Mouse (Mus musculus): ENCODE measurements around the gene Cep290. TPM values are rescaled to one million over a fixed set of nuclear protein-coding genes. Genes with fewer than 3 reads are reported as not detected.
"Not testable (repeated sequence)": the region's sequence is repeated elsewhere in the genome, so short reads cannot be mapped to it uniquely, and the experiment has no call there.

Gene Cep290
- polyA plus RNA-seq, 1 experiment, result 71.3 TPM

DNA sequence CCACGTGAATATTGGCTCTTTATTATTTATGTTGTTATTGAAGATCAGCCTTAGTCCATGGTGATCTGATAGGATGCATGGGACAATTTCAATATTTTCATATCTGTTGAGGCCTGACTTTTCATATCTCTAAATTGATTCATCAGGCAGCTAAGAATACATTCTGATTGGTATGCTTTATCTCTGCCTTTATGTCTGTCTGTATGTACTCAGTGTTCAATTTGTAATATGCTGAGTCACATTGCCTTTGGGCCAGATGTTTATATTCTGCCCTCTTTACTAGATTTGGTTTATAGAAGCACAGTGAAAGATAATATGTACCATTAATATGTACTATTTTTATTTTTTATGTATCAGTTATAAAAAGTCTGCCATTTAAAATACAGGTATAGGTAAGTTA is 20.8 kb downstream of the Cep290 start:
- Histone ChIP-seq H3K4me1 (ENCODE audit: control insufficient read depth, insufficient read depth, low read length) (no peaks in the 10 kb centered on the region), H3K4me3 (replicated peaks; ENCODE audit: control insufficient read depth, low read depth, low read length) (no peak overlapping the region), H3K27ac (ENCODE audit: control insufficient read depth, insufficient read depth, low read depth, low read length, poor library complexity) (no peak overlapping the region)
- 70% methylated on average over 1 of the region's 1 CpGs for WGBS
- TF ChIP-seq POLR2A (IDR thresholded peaks at IDR 0.05; ENCODE audit: borderline replicate concordance, control insufficient read depth, low read depth, low read length) (no peak), CTCF (IDR thresholded peaks at IDR 0.05; ENCODE audit: control insufficient read depth, insufficient read depth, low read length) (no peak)

GRCm38 (mm10) chr10:100521617-100522016 is 34.3 kb downstream of the Cep290 start:
- no peak overlapping the region for H3K4me3 ChIP-seq (replicated peaks; ENCODE audit: control insufficient read depth, low read depth, low read length)
- H3K4me1 ChIP-seq (ENCODE audit: control insufficient read depth, insufficient read depth, low read length), result no peaks in the 10 kb centered on the region
- 25% methylated on average over 4 of the region's 4 CpGs for WGBS
- TF ChIP-seq CTCF (IDR thresholded peaks at IDR 0.05; ENCODE audit: control insufficient read depth, insufficient read depth, low read length) (no peak), POLR2A (IDR thresholded peaks at IDR 0.05; ENCODE audit: borderline replicate concordance, control insufficient read depth, low read depth, low read length) (no peak)
- no peak overlapping the region for H3K27ac ChIP-seq (ENCODE audit: control insufficient read depth, insufficient read depth, low read depth, low read length, poor library complexity)

DNA sequence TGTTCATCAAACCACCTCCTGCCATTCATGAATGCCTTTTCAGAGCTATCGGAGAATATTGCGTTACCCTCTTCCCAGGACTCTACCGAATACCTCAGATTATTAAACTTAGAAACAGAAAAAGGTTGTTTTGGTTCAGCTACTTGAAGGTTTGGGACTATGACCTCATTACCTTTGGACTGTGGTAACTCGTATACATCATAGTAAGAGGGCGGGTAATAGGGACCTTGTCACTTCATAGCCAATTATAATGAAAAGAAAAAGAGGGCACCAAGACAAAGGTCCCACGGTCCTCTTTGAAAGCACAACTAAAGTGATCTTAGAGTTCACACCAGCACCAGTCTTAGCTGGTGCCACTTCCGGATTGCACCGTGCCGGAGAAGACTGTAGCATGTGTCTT is 35.0 kb downstream of the Cep290 start:
- no peak overlapping the region for H3K4me3 ChIP-seq (replicated peaks; ENCODE audit: control insufficient read depth, low read depth, low read length)
- TF ChIP-seq POLR2A (IDR thresholded peaks at IDR 0.05; ENCODE audit: borderline replicate concordance, control insufficient read depth, low read depth, low read length) (no peak), CTCF (IDR thresholded peaks at IDR 0.05; ENCODE audit: control insufficient read depth, insufficient read depth, low read length) (no peak)
- WGBS, result 92% methylated on average over 9 of the region's 9 CpGs
- no peaks in the 10 kb centered on the region for H3K4me1 ChIP-seq (ENCODE audit: control insufficient read depth, insufficient read depth, low read length)
- H3K27ac ChIP-seq (ENCODE audit: control insufficient read depth, insufficient read depth, low read depth, low read length, poor library complexity), result no peak overlapping the region

DNA sequence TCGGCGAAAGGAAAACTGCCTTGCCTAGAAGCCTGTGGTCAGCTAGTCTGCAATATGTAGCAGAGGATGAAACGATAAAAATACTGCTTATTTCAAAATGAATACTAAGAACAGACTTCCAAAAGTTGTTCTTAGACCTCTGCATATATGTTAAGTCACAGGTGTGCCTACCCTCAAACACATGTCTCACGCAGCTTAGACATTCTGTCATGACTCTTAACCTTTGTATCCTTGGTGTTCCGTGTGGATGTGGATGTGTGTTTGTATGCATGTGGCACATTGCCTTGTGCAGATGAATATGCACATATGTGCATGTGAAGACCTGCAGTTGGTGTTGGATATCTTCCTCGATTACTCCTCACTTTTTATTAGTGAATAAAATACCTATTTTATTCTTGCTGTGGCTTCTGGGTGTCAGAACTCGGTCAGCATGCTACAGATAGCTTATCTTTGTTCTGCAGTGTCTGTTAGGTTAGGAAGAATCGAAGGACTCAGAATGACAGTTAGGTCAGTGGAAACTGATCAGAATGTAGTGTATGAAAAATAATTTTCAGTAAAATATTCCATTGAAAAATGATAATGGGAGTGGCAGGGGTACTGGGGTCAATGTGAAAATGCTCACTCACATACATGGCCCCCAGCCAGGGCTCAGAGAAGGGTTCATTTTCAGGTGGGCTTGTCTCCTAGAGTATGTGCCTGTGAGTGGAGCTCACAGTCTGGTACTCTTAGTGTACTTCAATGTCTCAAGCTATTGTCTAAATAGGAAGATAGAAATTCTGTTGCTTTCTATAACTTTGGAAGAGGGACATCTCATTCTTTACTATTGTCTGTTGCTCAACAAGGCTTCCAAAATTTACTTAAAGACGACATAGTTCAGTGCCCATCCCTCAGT is 37.4 kb downstream of the Cep290 start:
- no peaks in the 10 kb centered on the region for H3K4me1 ChIP-seq (ENCODE audit: control insufficient read depth, insufficient read depth, low read length)
- no peak overlapping the region for H3K4me3 ChIP-seq (replicated peaks; ENCODE audit: control insufficient read depth, low read depth, low read length)
- 79% methylated on average over 9 of the region's 9 CpGs for WGBS
- no peak overlapping the region for H3K27ac ChIP-seq (ENCODE audit: control insufficient read depth, insufficient read depth, low read depth, low read length, poor library complexity)
- no peak for TF ChIP-seq CTCF (IDR thresholded peaks at IDR 0.05; ENCODE audit: control insufficient read depth, insufficient read depth, low read length)
- TF ChIP-seq POLR2A (IDR thresholded peaks at IDR 0.05; ENCODE audit: borderline replicate concordance, control insufficient read depth, low read depth, low read length), result no peak

GRCm38 (mm10) chr10:100556566-100557175 is 69.3 kb downstream of the Cep290 start:
- Histone ChIP-seq H3K4me3 (replicated peaks; ENCODE audit: control insufficient read depth, low read depth, low read length) (no peak overlapping the region), H3K4me1 (ENCODE audit: control insufficient read depth, insufficient read depth, low read length) (no peaks in the 10 kb centered on the region), H3K27ac (ENCODE audit: control insufficient read depth, insufficient read depth, low read depth, low read length, poor library complexity) (no peak overlapping the region)
- TF ChIP-seq CTCF (IDR thresholded peaks at IDR 0.05; ENCODE audit: control insufficient read depth, insufficient read depth, low read length) (no peak), POLR2A (IDR thresholded peaks at IDR 0.05; ENCODE audit: borderline replicate concordance, control insufficient read depth, low read depth, low read length) (no peak)
- WGBS, result 85% methylated on average over 3 of the region's 3 CpGs

GRCm38 (mm10) chr10:100560194-100560883 is 73.0 kb downstream of the Cep290 start:
- H3K27ac ChIP-seq (ENCODE audit: control insufficient read depth, insufficient read depth, low read depth, low read length, poor library complexity); H3K4me1 ChIP-seq (ENCODE audit: control insufficient read depth, insufficient read depth, low read length); H3K4me3 ChIP-seq (replicated peaks; ENCODE audit: control insufficient read depth, low read depth, low read length): not testable (repeated sequence)
- 81% methylated on average over 3 of the region's 3 CpGs for WGBS

- Histone ChIP-seq H3K4me1 (ENCODE audit: control insufficient read depth, insufficient read depth, low read length) (no peaks in the 10 kb centered on the region), H3K27ac (ENCODE audit: control insufficient read depth, insufficient read depth, low read depth, low read length, poor library complexity) (no peak overlapping the region), H3K4me3 (replicated peaks; ENCODE audit: control insufficient read depth, low read depth, low read length) (no peak overlapping the region)
- 87% methylated on average over 3 of the region's 3 CpGs for WGBS
- TF ChIP-seq POLR2A (IDR thresholded peaks at IDR 0.05; ENCODE audit: borderline replicate concordance, control insufficient read depth, low read depth, low read length) (no peak), CTCF (IDR thresholded peaks at IDR 0.05; ENCODE audit: control insufficient read depth, insufficient read depth, low read length) (no peak)
Measured at GRCm38 (mm10) chr10:100564112-100564511, 76.8 kb downstream of the Cep290 start.

- no peak overlapping the region for H3K27ac ChIP-seq (ENCODE audit: control insufficient read depth, insufficient read depth, low read depth, low read length, poor library complexity)
- TF ChIP-seq POLR2A (IDR thresholded peaks at IDR 0.05; ENCODE audit: borderline replicate concordance, control insufficient read depth, low read depth, low read length), result no peak
- no peak for TF ChIP-seq CTCF (IDR thresholded peaks at IDR 0.05; ENCODE audit: control insufficient read depth, insufficient read depth, low read length)
- peaks cover 2% of the 10 kb centered on the region; the same call in 1 of the 2 replicates for H3K4me1 ChIP-seq (ENCODE audit: control insufficient read depth, insufficient read depth, low read length)
- no peak overlapping the region for H3K4me3 ChIP-seq (replicated peaks; ENCODE audit: control insufficient read depth, low read depth, low read length)
- WGBS, result 47% methylated on average over 3 of the region's 3 CpGs
Measured at GRCm38 (mm10) chr10:100571707-100572106, 84.3 kb downstream of the Cep290 start.

All from bone marrow, adult 2 months (tissue).